Mouse (Mus musculus) G1E (cell line): ENCODE measurements around the gene Hmbs.

Source experiments
- CTCF ChIP-seq: IDR thresholded peaks from 2 replicates; pipeline ENCODE4 v1.5.1; 2012; ENCODE audit warnings: low read depth, low read length, inconsistent platforms, mixed read lengths
- GATA2 ChIP-seq: IDR thresholded peaks from 2 replicates; pipeline ENCODE4 v1.6.1; 2012; ENCODE audit warnings: low read depth, low read length, inconsistent platforms, borderline replicate concordance
- TAL1 ChIP-seq: conservative IDR thresholded peaks from 2 replicates; pipeline ENCODE4 v1.6.1; 2012; ENCODE audit warnings: low read depth, low read length, inconsistent platforms, mixed read lengths

GRCm38 (mm10) chr9:44311136-44312134, 32.6 kb downstream of the Hmbs start:
- no peak for TF ChIP-seq CTCF
- no peak for TF ChIP-seq TAL1
- TF ChIP-seq GATA2: no peak
